Mouse (Mus musculus): Measurements from ENCODE around the gene Tut4. TPM values are rescaled to one million over a fixed set of nuclear protein-coding genes. Genes with fewer than 3 reads are reported as not detected.

Tut4 gene
- polyA plus RNA-seq, 1 experiment from 2014 or later, result 19.1 TPM

GRCm38 (mm10) chr4:108431561-108431936, 27.7 kb upstream of the Tut4 start:
- H3K4me2 ChIP-seq (replicated peaks; ENCODE audit: low read depth), result no peak overlapping the region
- no peak overlapping the region for H3K9ac ChIP-seq (ENCODE audit: low read depth, low read length)
- H3K4me1 ChIP-seq (replicated peaks; ENCODE audit: control insufficient read depth, insufficient read depth, low read length), result 0 out of 2 replicates have a peak, but pooled peaks cover 3% of the 10 kb centered on the region
- no peaks in the 10 kb centered on the region for H3K27me3 ChIP-seq (replicated peaks; ENCODE audit: control insufficient read depth, insufficient read depth, low read length)
- TF ChIP-seq CTCF (IDR thresholded peaks at IDR 0.05; ENCODE audit: low read depth), result no peak
- no peaks in the 10 kb centered on the region for H3K9me3 ChIP-seq (ENCODE audit: control insufficient read depth)
- H3K36me3 ChIP-seq (ENCODE audit: control insufficient read depth, insufficient read depth), result no peaks in the 10 kb centered on the region
- no peak for ATAC-seq
- 60% methylated on average over 2 of the region's 2 CpGs for WGBS
- H3K4me3 ChIP-seq (ENCODE audit: low read depth, low read length), result no peak overlapping the region
- no peak overlapping the region for H3K27ac ChIP-seq (ENCODE audit: low read depth, low read length)

DNA sequence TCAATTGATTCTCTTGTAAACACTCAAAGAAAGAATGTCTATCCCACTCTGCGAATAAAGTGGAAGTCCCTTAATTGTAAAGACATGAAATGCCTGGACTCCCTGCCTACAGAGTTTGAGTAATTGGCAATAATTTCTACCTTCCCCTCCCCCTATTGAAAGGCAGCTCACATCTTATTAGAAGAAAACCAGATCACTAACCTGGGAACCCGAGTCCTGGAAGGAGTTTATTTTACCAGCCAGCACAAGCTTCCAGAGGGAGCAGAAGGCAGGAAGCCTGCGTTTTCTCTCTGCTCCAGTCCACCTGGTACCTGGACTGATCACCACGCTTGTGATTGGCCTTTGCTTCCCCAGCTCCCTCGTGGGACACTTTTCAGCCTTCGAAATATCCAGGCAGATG, 25.9 kb upstream of the Tut4 start:
- ATAC-seq, result no peak
- Histone ChIP-seq H3K9ac (ENCODE audit: low read depth, low read length) (no peak overlapping the region), H3K27me3 (replicated peaks; ENCODE audit: control insufficient read depth, insufficient read depth, low read length) (no peaks in the 10 kb centered on the region), H3K4me2 (replicated peaks; ENCODE audit: low read depth) (no peak overlapping the region), H3K36me3 (ENCODE audit: control insufficient read depth, insufficient read depth) (no peaks in the 10 kb centered on the region), H3K4me1 (replicated peaks; ENCODE audit: control insufficient read depth, insufficient read depth, low read length) (0 out of 2 replicates have a peak, but pooled peaks cover 3% of the 10 kb centered on the region), H3K27ac (ENCODE audit: low read depth, low read length) (no peak overlapping the region), H3K9me3 (ENCODE audit: control insufficient read depth) (no peaks in the 10 kb centered on the region), H3K4me3 (ENCODE audit: low read depth, low read length) (no peak overlapping the region)
- TF ChIP-seq CTCF (IDR thresholded peaks at IDR 0.05; ENCODE audit: low read depth), result no peak
- WGBS, result 40% methylated on average over 6 of the region's 6 CpGs

GRCm38 (mm10) chr4:108434221-108434620, 25.0 kb upstream of the Tut4 start:
- Histone ChIP-seq H3K27ac (ENCODE audit: low read depth, low read length) (no peak overlapping the region), H3K9ac (ENCODE audit: low read depth, low read length) (no peak overlapping the region), H3K4me1 (replicated peaks; ENCODE audit: control insufficient read depth, insufficient read depth, low read length) (0 out of 2 replicates have a peak, but pooled peaks cover 3% of the 10 kb centered on the region), H3K9me3 (ENCODE audit: control insufficient read depth) (no peaks in the 10 kb centered on the region), H3K27me3 (replicated peaks; ENCODE audit: control insufficient read depth, insufficient read depth, low read length) (0 out of 2 replicates have a peak, but pooled peaks cover 1% of the 10 kb centered on the region), H3K4me2 (replicated peaks; ENCODE audit: low read depth) (no peak overlapping the region), H3K36me3 (ENCODE audit: control insufficient read depth, insufficient read depth) (no peaks in the 10 kb centered on the region), H3K4me3 (ENCODE audit: low read depth, low read length) (no peak overlapping the region)
- no peak for ATAC-seq
- no peak for TF ChIP-seq CTCF (IDR thresholded peaks at IDR 0.05; ENCODE audit: low read depth)
- WGBS, result 83% methylated on average over 4 of the region's 4 CpGs

DNA sequence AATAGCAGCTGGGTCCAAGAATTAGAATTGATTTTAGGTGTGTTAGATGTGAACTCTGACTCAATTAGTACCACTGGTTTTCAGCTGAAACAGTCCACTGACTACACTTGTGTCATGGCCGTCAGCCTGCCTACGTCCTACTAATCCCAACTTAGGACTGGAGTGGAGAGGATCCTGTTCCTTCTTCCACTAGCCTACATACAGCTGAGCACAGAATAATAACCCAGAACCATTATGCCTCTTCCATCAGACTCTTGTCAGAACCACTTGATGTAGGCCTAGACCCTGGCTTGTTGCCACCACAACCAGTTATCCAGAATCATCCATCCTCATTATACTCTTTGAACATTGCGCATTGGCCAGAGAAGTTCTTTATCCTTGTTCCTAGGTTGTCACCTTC, 24.4 kb upstream of the Tut4 start:
- 0 out of 2 replicates have a peak, but pooled peaks cover 3% of the 10 kb centered on the region for H3K27me3 ChIP-seq (replicated peaks; ENCODE audit: control insufficient read depth, insufficient read depth, low read length)
- H3K4me2 ChIP-seq (replicated peaks; ENCODE audit: low read depth), result no peak overlapping the region
- TF ChIP-seq CTCF (IDR thresholded peaks at IDR 0.05; ENCODE audit: low read depth), result no peak
- H3K36me3 ChIP-seq (ENCODE audit: control insufficient read depth, insufficient read depth), result no peaks in the 10 kb centered on the region
- no peak overlapping the region for H3K27ac ChIP-seq (ENCODE audit: low read depth, low read length)
- no peak overlapping the region for H3K9ac ChIP-seq (ENCODE audit: low read depth, low read length)
- no peak overlapping the region for H3K4me3 ChIP-seq (ENCODE audit: low read depth, low read length)
- H3K9me3 ChIP-seq (ENCODE audit: control insufficient read depth), result no peaks in the 10 kb centered on the region
- no peak for ATAC-seq
- 0 out of 2 replicates have a peak, but pooled peaks cover 3% of the 10 kb centered on the region for H3K4me1 ChIP-seq (replicated peaks; ENCODE audit: control insufficient read depth, insufficient read depth, low read length)
- whole genome bisulfite sequencing, result 97% methylated on average over 3 of the region's 3 CpGs

DNA sequence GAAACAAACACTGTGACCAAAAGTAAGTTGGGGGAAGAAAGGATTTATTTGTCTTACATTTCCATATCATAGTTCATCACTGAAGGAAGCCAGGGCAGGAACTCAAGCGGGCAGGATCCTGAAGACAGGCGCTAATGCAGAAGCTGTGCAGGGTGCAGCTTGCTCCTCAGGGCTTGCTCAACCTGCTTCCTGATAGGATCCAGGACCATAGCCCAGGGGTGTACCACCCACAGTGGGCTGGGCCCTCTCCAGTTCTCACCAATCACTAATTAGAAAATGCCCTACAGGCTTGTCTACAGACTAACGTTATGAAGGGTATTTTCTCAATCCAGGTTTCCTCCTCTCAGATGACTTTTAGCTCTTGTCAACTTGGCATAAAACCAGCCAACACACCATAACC, 23.6 kb upstream of the Tut4 start:
- H3K9me3 ChIP-seq (ENCODE audit: control insufficient read depth), result no peaks in the 10 kb centered on the region
- H3K4me3 ChIP-seq (ENCODE audit: low read depth, low read length), result no peak overlapping the region
- 70% methylated on average over 3 of the region's 3 CpGs for WGBS
- no peak overlapping the region for H3K9ac ChIP-seq (ENCODE audit: low read depth, low read length)
- no peak for ATAC-seq
- no peak for TF ChIP-seq CTCF (IDR thresholded peaks at IDR 0.05; ENCODE audit: low read depth)
- H3K4me2 ChIP-seq (replicated peaks; ENCODE audit: low read depth), result no peak overlapping the region
- H3K4me1 ChIP-seq (replicated peaks; ENCODE audit: control insufficient read depth, insufficient read depth, low read length), result 0 out of 2 replicates have a peak, but pooled peaks cover 3% of the 10 kb centered on the region
- 0 out of 2 replicates have a peak, but pooled peaks cover 3% of the 10 kb centered on the region for H3K27me3 ChIP-seq (replicated peaks; ENCODE audit: control insufficient read depth, insufficient read depth, low read length)
- no peak overlapping the region for H3K27ac ChIP-seq (ENCODE audit: low read depth, low read length)
- no peaks in the 10 kb centered on the region for H3K36me3 ChIP-seq (ENCODE audit: control insufficient read depth, insufficient read depth)

- Histone ChIP-seq H3K4me2 (replicated peaks; ENCODE audit: low read depth) (no peak overlapping the region), H3K9me3 (ENCODE audit: control insufficient read depth) (no peaks in the 10 kb centered on the region), H3K4me1 (replicated peaks; ENCODE audit: control insufficient read depth, insufficient read depth, low read length) (0 out of 2 replicates have a peak, but pooled peaks cover 1% of the 10 kb centered on the region), H3K27me3 (replicated peaks; ENCODE audit: control insufficient read depth, insufficient read depth, low read length) (0 out of 2 replicates have a peak, but pooled peaks cover 3% of the 10 kb centered on the region), H3K4me3 (ENCODE audit: low read depth, low read length) (no peak overlapping the region), H3K9ac (ENCODE audit: low read depth, low read length) (no peak overlapping the region), H3K36me3 (ENCODE audit: control insufficient read depth, insufficient read depth) (no peaks in the 10 kb centered on the region), H3K27ac (ENCODE audit: low read depth, low read length) (no peak overlapping the region)
- ATAC-seq, result no peak
- no peak for TF ChIP-seq CTCF (IDR thresholded peaks at IDR 0.05; ENCODE audit: low read depth)
- WGBS, result 80% methylated on average over 1 of the region's 1 CpGs
These were observed 23.0 kb upstream of the Tut4 start for GRCm38 (mm10) chr4:108436225-108436624.
